Mouse (Mus musculus): ENCODE measurements at regions not wholly inside any gene's neighbourhood (a gene's known extent, or its start where the extent isn't known, plus 50 kb on each side); places are given as distances from the start of the nearest gene placed in this dataset.

GRCm38 (mm10) chr1:194496424-194496823 lies 121.6 kb upstream of the Plxna2 start:
- TF ChIP-seq CTCF (IDR thresholded peaks at IDR 0.05; ENCODE audit: borderline replicate concordance, insufficient read depth, low read depth, low read length) = no peak
- no peak for TF ChIP-seq POLR2A (IDR thresholded peaks at IDR 0.05; ENCODE audit: borderline replicate concordance, insufficient read depth, low read length)
